Mouse (Mus musculus) embryonic fibroblast, embryonic 13.5 days (primary cell): Measurements from ENCODE around the gene Notch3.
"Not testable (repeated sequence)": the region's sequence is repeated elsewhere in the genome, so short reads cannot be mapped to it uniquely, and the experiment has no call there.

Source experiments
- CTCF ChIP-seq: IDR thresholded peaks from 2 replicates; pipeline ENCODE4 v1.5.1; 2011; ENCODE audit warnings: mild to moderate bottlenecking, control low read depth, low read length, moderate library complexity, borderline replicate concordance; ENCODE audit not compliant: insufficient read depth
- POLR2A ChIP-seq: IDR thresholded peaks from 2 replicates; pipeline ENCODE4 v1.6.1; 2011; ENCODE audit warnings: low read depth, mild to moderate bottlenecking, control low read depth, low read length, moderate library complexity

DNA sequence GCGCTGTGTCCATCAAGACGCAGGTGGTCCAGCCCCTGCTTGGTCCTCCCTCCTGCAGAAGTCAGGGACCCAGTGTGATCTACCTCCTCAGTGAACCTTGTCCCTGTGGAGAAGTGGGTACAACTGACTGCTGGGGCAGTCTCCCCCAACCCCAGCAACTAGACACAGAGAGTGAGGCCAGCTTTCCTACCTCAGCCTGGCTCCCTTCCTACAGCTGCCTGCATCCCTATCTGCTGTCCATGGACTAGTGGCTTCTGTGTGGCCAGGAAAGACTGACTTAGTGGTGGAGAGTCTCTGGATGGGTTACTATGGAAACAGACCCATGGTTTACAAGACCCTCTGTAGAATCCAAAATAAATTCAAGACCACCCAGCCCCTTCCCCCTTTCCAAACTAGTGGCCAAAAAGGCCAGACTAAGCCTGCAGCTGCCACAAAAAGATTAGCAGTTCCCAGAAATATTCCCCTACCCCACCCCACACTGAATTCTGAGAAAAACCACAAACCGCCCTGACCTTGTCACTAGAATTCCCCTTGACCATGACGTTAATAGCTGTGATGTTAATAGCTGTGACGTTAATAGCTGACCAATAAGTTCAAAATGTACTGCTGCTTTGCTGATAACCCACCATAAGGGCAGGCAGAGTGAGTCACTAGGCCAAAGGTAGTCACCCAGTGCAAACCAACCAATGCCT is 58.2 kb downstream of the Notch3 start:
- not testable (repeated sequence) for TF ChIP-seq CTCF, POLR2A
